ENCODE assay signal across 10 mouse cellular contexts in the genomic region with DNA sequence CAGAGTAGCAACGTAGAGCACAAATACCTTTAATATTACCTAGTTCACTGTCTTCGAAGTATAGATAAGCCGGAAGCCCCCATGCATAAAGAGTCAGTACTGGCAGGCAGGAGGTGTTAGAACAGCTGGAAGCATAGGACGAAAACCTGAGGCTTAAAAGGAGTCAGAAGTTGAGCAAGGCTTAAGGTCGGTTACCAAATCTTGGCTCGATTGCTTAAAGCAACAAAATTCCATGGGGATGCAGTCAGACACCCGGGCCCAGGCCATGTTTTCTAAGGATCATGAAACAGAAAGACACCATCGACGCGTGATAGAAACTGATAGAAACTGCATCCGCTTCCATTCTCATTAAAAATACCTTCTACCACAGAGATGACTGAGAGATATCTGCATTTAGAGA. TPM values are rescaled to one million over a fixed set of nuclear protein-coding genes. Genes with fewer than 3 reads are reported as not detected.
DNase-seq lines count a peak whose midpoint lies in the region; ATAC-seq and TF ChIP-seq lines count a peak whose summit lies in the region.
"Had no signal": no experiment of that assay in that cellular context is flagged by ENCODE, and none has a peak within 500 bp of the region (broad histone marks: within the 10 kb centered on the region; RNA-seq: fewer than 3 reads in every experiment).

No protein-coding gene starts in this region.

- no peaks in the 10 kb centered on the region for H3K27me3 ChIP-seq in heart, embryonic 13.5 days (replicated peaks)
- no peaks in the 10 kb centered on the region for H3K27me3 ChIP-seq in heart, embryonic 15.5 days
- H3K27me3 ChIP-seq: limb, embryonic 13.5 days had no signal

- H3K27ac ChIP-seq in heart, embryonic 13.5 days (replicated peaks): peak overlapping the region; percentile 82
- H3K27ac ChIP-seq in heart, embryonic 15.5 days: peak overlapping the region; percentile 76
- no peak overlapping the region for H3K27ac ChIP-seq in left cerebral cortex, adult 2 months
- H3K27ac ChIP-seq: limb, embryonic 13.5 days had no signal

- H3K4me3 ChIP-seq in heart, embryonic 13.5 days: no peak overlapping the region
- H3K4me3 ChIP-seq in heart, embryonic 15.5 days: no peak overlapping the region
- H3K4me3 ChIP-seq in left cerebral cortex, adult 2 months: no peak overlapping the region

- intact Hi-C loops in left cerebral cortex, adult 2 months (cut with DNase I): no loop called here

- H3K4me1 ChIP-seq in heart, embryonic 13.5 days: peaks cover 16% of the 10 kb centered on the region
- H3K4me1 ChIP-seq in heart, embryonic 15.5 days (replicated peaks): peaks cover 11% of the 10 kb centered on the region

- no peaks in the 10 kb centered on the region for H3K36me3 ChIP-seq in heart, embryonic 13.5 days
- H3K36me3 ChIP-seq in heart, embryonic 15.5 days: no peaks in the 10 kb centered on the region
- H3K36me3 ChIP-seq: limb, embryonic 13.5 days had no signal

- TF ChIP-seq CTCF in left cerebral cortex, adult 2 months (IDR thresholded peaks at IDR 0.05): no peak

- H3K9ac ChIP-seq in heart, embryonic 13.5 days: no peak overlapping the region
- H3K9ac ChIP-seq in heart, embryonic 15.5 days: no peak overlapping the region
- H3K9ac ChIP-seq: limb, embryonic 13.5 days had no signal

- DNase-seq in heart, adult 8-10 months (ENCODE audit: low spot score): no peak
- DNase-seq in R1 (ENCODE audit: low read depth, low spot score): peak; percentile 17
- DNase-seq in lung, postnatal 14 days: peak; percentile 32
- DNase-seq in spleen, postnatal 4 days (ENCODE audit: low spot score in 2 of 2): no peak
- no peak for DNase-seq in ovary, postnatal 10 days (ENCODE audit: low spot score)
- no peak for DNase-seq in left cerebral cortex, adult 2 months (ENCODE audit: extremely low spot score in 1 of 2, low spot score in 2 of 2)
- DNase-seq: kidney, postnatal 25 days had no signal

- ATAC-seq in heart, embryonic 13.5 days (ENCODE audit: extremely low read depth, insufficient number of reproducible peaks, low FRiP score, low TSS enrichment): no peak
- no peak for ATAC-seq in heart, embryonic 15.5 days (replicated peaks; ENCODE audit: insufficient number of reproducible peaks, insufficient read depth, low FRiP score, low read depth)

- WGBS in heart, embryonic 13.5 days: 31% methylated on average over 11 of the region's 11 CpGs
- 36% methylated on average over 11 of the region's 11 CpGs for WGBS in heart, embryonic 15.5 days

- H3K4me2 ChIP-seq in heart, embryonic 13.5 days: peak overlapping the region; percentile 73; the same call in 1 of the 2 replicates
- no peak overlapping the region for H3K4me2 ChIP-seq in heart, embryonic 15.5 days

- no peaks in the 10 kb centered on the region for H3K9me3 ChIP-seq in heart, embryonic 13.5 days
- no peaks in the 10 kb centered on the region for H3K9me3 ChIP-seq in heart, embryonic 15.5 days (replicated peaks)
- H3K9me3 ChIP-seq: limb, embryonic 13.5 days had no signal

RNA-seq across cellular contexts. Expression of a gene that starts 35.5 kb away (rescaled TPM):
- 28.3 and 31.3 TPM in 2 replicates for polyA plus RNA-seq in heart, embryonic 13.5 days (2015; fragmentation: Nextera tagmentation; extraction: Ambion mirVana)
- 10 to 100 TPM; 30.6 to 50.2 (median 38.4) TPM for total RNA-seq in heart, adult 8-10 months (2022)
- 26.9 and 29.9 TPM in 2 replicates for polyA plus RNA-seq in heart, embryonic 15.5 days (2015; fragmentation: Nextera tagmentation; extraction: Ambion mirVana)
- total RNA-seq in left cerebral cortex, adult 2 months (2021): 10 to 100 TPM; 28.5 to 31.5 TPM

Comparison
In these comparisons a context has a peak if more than half of its experiments do, and no peak if none do; other contexts are left out.
1. DNase-seq: peak in R1 (single experiment) and lung, postnatal 14 days (single experiment); none in heart, adult 8-10 months (single experiment), spleen, postnatal 4 days (0 of 2), ovary, postnatal 10 days (single experiment) and left cerebral cortex, adult 2 months (0 of 2).